Mouse (Mus musculus): ENCODE measurements at regions not wholly inside any gene's neighbourhood (a gene's known extent, or its start where the extent isn't known, plus 50 kb on each side); places are given as distances from the start of the nearest gene placed in this dataset.

DNA sequence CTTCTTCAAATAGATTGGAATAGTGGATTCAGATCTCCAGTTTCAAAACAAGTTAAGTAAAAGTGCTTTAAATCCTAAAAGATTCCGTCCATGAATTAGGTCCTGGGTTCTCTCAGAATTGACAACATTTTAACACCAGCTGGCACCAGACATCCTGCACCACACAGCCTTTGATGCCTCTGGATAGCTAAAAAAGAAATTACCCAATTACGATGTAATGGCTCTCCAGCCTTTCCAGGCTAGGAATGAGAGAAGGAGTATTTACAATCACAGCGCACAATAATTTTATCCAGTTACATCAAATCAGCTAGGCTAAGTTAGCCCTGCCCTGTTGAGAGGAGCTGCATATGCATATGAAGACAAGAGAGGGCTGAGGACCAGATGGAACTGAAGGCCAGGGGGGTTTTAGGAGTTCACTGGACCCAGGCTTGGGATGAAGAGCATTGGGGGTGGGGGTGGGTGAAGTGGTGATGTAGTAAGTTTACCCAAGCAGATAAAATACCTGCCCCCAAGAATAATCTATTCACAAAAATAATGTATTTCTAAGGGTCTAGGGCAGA lies 455.8 kb upstream of the Tle4 start:
- no peak for DNase-seq (ENCODE audit: low read depth, low spot score)

DNA sequence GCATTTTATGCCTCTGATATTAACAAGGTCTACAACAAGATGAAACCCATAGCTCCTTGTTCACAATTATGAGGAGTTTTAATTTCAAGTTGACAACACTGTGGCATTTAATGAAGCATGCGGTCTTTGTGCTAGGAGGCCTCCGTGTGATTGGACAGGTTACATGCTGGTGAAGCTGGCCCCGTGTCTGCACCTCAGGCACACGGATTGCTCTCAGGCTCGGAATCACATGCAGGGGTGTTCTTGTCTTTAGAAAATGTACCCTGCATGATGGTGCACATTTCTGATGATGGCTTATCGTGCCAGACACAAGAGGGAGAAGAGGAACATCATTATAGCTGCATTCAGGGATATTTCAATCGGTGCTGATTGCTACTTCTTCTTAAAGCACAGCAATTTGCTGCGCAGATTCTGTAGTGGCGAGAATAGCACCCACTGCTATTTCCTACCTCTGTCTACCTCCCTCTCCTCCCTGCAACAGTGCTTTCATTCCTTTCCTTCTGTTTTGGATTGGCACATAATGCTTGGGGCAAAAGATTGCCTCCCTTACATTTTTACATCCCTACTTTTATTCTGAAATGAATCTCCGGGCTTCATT lies 454.9 kb upstream of the Tle4 start:
- DNase-seq (ENCODE audit: low read depth, low spot score): peak; percentile 56

DNA sequence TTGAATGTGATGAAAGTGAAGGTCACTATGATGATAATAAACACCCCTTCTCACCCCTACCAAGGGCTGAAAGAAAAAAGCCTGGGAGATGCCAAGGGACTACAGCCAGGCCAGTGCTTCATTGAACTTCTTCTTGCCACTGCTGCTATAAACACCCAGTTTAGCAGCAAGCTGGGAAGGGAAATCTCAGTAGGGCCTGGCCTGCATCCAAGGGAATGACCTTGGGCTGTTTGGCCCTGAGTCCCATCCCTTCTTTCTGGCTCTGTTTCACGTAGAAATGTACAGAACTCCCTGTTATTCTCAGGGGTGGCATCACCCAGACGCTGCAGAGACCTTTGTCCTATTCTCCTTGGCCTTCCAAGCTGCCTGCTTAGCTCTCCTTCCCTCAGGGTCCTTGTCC lies 450.0 kb upstream of the Tle4 start:
- DNase-seq (ENCODE audit: low read depth, low spot score): no peak

DNA sequence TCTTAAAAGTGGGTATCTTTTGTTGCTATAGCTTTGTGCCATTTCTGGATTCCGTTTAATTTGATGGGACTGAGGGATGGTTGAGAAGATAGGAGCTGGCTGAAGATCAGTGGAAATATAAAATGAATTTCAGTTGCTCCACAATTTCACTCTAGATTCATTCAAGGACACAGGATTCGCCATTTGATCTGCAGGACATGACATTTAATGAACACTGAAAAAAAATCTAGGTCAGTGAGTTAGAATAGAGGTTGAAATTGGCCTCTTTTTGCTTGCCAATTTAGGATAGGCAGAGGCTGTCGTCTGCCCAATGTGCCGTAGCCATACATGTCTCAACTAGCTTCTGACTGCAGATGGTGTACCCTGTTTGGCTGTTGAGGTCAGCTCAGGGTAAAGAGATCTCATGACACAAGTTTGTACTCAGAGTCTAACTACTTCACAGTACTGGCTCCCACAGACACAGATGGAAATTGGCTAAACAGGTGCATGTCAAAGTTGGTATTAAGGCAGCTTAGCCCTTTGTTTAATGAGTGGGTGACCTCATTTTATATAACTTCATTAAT lies 449.5 kb upstream of the Tle4 start:
- DNase-seq (ENCODE audit: low read depth, low spot score): peak; percentile 32

DNA sequence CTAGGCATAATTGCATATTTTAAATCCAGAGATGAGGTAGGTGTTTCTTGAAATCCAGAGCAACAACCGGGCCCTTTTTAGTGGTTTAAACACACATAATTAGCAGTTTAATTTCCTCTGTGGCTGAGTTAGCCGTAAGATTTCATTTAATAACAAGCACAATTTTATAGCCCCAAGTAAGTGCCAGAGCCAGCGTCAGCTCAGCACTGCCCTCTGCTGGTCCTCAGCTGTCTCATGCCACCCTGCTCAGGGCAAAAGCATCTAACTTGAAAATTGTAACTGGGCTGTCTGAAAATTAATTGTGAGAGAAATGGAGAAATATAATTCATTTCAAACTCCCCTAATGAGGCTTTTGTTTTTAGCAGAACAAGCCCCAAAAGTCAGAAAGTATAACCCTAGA lies 437.7 kb upstream of the Tle4 start:
- peak; percentile 82 for DNase-seq (ENCODE audit: low read depth, low spot score)

DNA sequence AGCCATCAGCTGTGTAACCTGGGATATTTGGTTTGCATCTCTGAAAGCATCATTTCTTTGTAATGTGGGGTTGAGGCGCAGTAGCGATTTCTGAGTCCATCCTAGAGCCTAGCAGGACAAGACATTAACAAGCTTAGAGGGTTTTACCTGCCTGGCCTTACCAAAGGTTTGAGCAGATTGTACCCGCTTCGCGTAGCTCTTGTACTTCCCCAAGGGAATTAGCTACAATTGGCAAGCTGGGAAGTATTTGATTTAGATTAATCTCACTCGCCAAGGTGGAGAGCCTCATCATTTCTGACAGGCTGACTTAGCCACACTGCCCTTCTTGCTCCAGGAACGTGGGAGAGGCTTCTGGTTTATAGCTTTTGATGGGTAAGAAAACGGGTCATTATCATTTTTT lies 436.1 kb upstream of the Tle4 start:
- DNase-seq (ENCODE audit: low read depth, low spot score): no peak

DNA sequence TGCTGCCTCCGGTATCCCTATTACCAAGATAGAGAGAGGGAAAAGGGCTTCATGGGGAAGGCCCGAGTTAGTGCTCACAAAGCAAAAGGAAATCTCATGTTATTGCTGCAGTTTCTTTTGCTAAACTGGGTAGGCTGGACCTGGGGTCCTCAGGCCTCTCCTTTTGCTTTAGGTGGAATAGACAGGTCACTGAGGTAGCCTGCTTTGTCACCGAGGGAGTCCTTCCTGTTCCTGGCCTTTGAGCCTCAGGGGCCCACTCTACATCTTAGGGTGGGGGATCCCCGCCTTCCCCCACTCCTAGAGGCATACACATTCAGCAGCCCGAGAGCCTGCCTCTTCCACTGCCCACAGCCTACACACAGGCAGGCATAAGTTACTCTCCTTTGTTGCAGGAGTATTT lies 435.5 kb upstream of the Tle4 start:
- no peak for DNase-seq (ENCODE audit: low read depth, low spot score)

DNA sequence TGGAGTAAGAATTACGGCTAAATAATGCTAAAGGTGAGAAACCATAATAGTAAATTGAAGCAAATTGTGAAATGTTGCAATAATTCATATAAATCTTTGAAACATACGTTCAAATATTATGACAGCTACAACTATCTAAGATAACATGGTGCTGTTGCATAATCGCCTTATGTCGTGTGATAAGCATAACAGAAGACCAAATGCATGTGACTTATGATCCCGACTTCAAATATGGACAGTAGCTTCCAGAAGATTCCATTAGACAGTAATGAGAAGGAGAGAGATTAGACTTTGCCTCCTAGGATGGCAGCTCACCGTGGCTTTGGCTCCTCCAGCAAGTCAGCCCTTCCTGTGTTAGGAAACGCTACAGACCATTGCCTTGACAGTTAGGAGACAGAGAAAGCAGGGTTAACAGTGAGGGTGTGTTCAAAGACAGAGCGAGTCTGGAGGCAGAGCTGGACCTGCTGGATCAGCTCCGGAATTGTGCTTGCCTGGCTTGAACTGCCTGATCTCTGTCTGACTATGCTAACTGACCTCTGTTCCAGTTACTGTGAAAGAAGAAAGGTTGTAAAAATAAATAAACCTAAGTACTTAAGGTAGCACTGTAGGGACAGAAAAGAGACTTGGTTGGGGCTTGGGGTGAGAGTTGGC lies 434.6 kb upstream of the Tle4 start:
- no peak for DNase-seq (ENCODE audit: low read depth, low spot score)

DNA sequence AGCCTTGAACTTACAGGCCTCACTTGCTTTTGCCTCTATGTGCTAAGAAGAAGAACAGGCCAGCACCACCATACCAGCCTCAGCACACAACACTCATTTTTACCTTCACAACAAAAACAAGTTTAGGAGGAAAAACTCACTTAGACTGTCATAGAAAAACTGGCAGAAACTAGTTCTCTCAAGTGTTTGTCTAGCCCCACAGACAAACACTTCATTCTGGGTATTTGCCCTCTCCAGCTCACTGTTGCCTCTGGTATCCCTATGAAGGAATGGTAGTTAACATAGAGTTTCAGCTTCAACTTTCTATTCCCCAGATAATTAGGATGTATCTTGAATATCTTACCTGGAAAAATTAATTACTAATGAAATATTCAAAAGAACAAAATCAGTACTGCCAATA lies 433.6 kb upstream of the Tle4 start:
- DNase-seq (ENCODE audit: low read depth, low spot score): no peak

DNA sequence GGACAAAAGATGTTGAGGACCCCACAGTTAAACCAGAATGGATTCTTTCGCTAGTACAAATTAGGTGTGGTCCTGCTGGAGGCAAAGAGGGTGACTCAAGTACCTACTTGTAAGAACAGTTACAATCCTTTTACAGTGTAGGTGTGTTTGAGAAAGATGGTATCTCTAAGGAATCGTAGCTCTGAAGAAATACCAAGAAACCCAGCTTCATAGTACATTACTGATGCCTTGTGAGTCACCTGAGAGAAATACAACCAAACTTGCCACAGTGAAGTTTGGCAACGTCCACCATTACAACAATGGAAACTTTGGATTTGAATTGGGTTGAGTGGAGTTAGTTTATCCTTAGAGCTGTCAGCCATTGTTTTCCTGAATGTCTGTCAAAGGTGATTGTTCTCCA lies 405.7 kb upstream of the Tle4 start:
- DNase-seq (ENCODE audit: low read depth, low spot score): no peak

DNA sequence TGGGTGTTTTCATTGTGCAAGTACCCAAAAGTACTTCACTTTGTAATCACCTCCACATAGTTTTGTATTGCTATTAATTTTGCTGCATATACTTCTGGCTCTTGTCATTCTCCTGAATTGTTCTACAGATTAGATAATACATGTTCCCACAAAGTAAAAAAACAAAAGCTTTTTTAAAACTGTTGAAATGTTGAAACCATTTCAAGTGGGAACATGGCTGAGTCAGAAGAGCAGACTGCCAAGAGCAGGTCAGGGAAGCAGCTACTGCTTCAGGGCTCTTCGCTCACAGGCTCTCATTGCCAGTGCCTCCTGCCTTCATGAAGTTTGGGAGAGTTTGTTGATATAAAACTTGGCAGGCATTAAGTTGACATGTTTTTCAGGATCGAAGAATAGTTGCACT lies 395.5 kb upstream of the Tle4 start:
- peak; percentile 36 for DNase-seq (ENCODE audit: low read depth, low spot score)

DNA sequence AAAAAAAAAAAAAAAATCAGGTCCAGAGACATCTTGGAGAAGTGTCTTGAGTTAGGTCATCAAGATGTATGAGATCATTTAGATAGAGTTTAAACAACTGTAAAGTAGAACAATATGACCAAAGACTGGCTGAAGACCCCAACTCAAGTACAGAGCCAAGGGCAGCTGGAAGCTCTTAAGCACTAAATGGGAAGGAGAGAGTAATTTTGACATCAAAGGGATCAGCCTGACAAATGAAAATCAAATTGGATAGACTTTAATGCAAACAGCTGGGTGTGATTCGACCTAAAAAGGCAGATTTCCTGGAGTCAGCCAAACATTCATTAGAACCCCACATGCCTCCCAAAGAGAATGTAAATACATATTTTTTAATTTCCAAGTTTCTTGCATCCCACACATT lies 372.3 kb upstream of the Tle4 start:
- no peak for DNase-seq (ENCODE audit: low read depth, low spot score)

DNA sequence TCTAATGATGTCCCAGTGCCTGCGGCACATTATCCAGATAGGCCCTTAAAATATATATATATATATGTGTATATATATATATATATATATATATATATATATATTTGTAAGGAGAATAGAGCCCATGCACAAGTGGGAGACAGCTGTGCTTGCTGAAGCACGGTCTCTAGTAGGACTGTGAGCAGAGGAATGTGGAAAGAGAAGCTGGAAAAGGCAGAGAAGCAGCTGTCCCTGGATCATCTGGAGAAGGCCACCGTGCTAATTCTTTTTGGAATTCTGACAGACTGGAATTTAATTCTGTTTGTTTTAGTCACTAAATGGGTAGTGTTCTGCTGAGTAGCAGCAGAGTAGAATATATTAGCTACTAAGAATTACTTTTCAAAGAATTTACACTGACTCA lies 370.4 kb upstream of the Tle4 start:
- no peak for DNase-seq (ENCODE audit: low read depth, low spot score)

DNA sequence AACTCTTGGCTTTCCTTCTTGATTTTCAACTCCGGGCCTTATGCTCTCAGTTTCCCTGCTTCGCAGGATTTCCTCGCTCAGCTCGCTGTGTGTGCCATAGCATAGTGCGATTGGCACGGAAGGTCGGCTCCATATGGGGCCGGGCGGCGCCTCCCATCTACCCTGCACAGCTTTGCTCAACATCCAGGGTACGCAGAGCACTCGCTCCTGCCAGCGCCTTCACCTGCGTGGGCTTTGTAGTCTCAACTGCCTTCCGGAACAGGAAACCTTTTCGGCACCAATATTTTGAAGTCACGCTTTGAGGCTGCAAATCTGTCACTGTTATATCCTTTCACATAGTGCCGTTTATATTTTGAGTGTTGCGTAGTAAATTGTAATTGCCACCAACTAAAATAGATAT lies 359.9 kb upstream of the Tle4 start:
- DNase-seq (ENCODE audit: low read depth, low spot score): peak; percentile 64

DNA sequence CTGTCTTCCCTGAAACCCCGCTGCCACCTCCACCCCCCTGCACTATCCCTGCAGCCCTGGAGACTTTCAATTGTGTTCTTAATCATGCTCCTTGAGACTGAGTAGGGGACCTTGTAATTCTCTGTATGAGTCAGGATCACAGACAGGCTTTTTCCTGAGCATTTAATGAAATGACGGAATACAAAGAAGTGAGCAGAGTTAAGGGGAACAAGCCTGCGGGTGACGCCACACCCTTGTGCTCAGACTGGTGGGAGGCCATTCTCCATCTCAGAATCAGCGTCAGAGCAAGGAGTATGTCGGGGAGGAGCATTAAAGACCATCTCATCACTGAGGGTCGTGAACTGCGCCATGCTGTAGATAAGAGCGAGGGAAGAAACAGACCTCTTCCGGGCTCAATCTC lies 359.3 kb upstream of the Tle4 start:
- DNase-seq (ENCODE audit: low read depth, low spot score): peak; percentile 42

DNA sequence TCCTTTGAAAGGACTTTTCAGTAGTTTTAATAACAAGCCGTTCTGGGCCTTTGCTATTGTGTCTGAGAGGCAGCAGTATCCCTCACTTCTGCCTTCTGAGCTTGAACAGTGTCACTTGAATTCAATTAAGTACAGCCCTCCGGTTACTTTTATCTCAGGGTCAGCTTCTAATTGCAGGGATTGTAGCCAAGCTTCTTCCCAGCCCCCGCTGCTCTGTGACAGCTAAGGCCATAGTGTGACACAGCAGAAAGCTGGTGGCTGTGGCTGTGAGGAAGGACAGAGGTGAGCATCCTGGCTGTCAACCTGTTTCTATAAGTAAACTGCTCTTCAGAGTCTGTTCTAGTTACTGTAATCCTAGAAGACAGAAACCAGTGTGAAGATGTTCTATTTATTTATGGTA lies 358.5 kb upstream of the Tle4 start:
- DNase-seq (ENCODE audit: low read depth, low spot score): no peak

DNA sequence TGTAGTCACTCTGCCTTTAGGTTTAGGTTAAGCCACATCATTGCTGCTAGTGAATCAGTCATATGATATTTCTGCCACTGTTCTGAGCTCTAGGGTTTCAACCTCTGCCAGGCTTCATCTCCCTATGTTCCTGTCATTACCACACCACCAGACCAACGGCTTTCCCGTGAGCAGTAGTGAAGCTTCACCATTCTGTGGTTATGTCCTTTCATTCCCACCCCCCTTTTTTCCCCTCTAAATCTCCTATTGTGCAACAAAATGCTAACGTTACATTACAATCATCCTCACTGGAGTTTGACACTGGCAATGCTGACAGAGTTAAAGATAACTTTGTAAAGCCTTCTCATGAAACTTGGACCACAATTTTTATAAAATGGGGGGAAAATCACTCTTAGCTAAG lies 358.1 kb upstream of the Tle4 start:
- DNase-seq (ENCODE audit: low read depth, low spot score): no peak

DNA sequence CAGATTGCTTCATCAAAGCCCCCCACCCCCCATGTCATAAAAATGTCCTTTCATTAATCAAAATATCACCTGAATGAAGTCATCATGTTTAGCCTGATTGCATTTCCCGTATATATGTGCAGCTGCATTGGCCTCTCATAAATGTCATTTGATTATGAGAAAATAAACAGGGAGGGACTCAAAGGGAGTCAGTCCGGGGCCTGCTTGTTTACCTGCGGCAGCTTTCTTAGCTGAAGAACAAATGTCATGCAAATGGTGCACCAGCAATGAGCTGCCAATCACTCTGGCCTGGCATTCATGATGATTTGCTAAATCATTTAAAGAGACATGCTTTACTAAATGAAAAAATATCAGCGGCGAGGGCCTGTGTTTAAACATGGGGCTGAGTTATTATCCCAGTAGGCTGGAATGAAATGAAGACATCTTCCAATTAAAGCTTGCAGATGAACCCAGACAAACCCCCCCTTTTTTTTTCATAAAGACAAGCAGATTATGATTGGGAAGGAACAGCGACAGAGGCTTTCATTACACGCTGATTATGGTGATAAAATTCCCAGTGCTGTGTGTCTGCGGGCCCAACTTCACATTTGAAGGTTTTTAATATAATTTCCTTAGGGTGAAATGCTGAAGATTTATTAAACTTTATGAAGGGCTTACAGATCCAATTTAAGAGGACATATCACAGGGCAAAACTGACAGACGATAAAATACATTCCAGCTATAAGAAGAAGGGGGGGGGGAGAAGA lies 342.5 kb upstream of the Tle4 start:
- no peak for DNase-seq (ENCODE audit: low read depth, low spot score)

DNA sequence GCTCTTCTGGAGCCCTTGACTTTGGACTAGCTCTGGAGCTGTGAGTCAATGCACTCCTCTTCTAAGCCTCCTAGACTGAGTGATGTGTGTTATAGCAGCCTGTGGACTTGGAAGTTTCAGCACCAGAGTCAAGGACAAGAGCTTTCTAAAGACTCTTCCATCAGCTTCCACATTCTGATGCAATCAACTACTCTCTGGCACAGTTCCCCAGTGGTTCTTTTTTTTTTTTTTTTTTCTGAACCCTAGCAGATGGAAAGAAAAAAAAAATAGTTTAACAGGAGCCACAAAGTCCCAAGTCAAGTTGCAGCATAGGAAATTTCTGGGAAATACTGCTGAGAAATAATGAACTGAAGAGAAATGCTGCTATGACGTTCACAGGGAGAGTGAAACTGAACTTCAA lies 324.4 kb upstream of the Tle4 start:
- no peak for DNase-seq (ENCODE audit: low read depth, low spot score)

DNA sequence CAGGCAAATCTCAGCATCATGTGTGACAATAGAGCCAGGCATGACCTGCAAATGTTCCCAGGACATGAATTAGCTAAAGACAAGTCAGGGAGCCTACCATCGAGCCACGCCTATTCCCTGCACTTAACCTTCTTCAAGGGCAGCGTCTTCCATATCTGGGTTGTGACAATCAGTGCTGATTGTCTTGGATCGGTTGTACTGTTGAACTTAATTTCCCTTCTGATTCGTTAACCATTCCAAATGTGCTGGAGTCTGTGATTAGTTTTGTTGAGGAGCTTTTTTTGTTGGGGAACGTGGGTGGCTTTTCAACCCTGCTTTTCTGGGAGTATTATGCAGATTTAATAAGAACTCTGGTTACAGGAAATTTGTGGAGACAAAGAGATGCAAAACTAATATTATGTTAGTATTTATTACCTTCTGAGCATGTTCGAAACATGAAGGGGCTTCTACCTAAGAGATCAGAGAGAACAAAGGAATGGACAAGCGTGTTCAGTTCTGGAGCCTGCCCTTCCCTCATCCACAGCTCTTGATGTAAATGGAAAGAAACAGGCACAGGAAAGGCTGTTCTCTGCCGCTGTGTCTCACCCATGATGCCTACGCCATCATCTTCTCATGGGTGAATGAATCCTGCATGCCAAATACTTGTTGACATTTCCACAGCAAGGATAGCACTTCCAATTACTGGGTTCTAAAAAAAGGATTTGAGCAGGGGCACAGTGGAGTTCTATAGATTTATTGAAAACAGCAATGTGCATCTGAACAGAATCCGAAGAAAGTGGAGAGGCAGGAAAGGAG lies 313.4 kb upstream of the Tle4 start:
- peak; percentile 55 for DNase-seq (ENCODE audit: low read depth, low spot score)

DNA sequence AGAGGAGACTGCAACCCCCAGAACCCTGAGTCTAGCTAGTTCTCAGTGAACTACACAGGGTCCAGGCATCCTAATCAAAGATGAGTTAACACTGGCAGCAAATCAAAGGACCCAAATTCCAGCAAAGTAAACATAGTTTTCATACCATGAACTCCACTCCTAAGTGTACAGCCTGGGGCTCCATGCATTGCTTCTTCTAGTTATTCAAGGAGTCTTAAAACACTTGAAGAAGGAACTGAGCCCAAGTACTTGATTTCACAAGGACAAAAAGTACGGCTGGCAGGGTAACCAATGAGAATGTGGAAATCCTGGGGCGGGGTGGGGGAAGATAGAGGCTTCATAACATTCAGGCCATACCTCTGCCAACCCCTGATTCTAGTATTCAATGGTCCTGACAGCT lies 297.0 kb upstream of the Tle4 start:
- DNase-seq (ENCODE audit: low read depth, low spot score): no peak

DNA sequence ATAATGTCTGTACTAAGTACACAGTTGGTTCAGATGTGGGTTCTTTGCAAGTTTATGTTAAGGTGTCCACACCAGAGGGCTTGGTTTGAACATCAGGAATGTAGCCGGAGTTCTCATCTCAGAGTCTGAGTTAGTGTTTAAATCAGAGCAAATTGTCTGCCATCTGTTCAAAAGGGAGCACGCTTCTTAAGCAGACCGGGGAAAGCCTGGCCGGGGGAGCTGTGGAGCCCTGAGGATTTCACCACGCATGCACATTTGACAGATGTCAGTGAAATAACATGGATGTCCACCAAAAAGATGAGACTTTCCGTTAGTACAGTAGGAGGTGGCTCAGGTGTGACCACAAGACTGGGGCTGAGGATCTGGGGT lies 294.5 kb upstream of the Tle4 start:
- peak; percentile 24 for DNase-seq (ENCODE audit: low read depth, low spot score)

Data from brain, adult 2 months (tissue).